Mouse (Mus musculus) midbrain, postnatal 0 days (tissue): Measurements from ENCODE around the gene Gm13271. TPM values are rescaled to one million over a fixed set of nuclear protein-coding genes. Genes with fewer than 3 reads are reported as not detected.
"Not testable (repeated sequence)": the region's sequence is repeated elsewhere in the genome, so short reads cannot be mapped to it uniquely, and the experiment has no call there.

Experiments
- ATAC-seq: fragments of 200-750 bp; cut with Nextera tagmentation; 2 replicates; pipeline ENCODE4 v1.8.0; 2017; ENCODE audit warnings: moderate number of reproducible peaks, mild to moderate bottlenecking, moderate TSS enrichment, moderate library complexity; ENCODE audit not compliant: low FRiP score
- DNase-seq: peaks from one replicate; pipeline ENCODE4 v3.0.0-alpha.2; 2015; ENCODE audit warnings: low spot score
- H3K27ac ChIP-seq: fragments of 300-500 bp; sonication (generic); 2 replicates; pipeline ENCODE4 v1.5.1; 2014; ENCODE audit warnings: low read depth, mild to moderate bottlenecking, low read length, mixed read lengths
- H3K27me3 ChIP-seq: fragments of 300-500 bp; sonication (generic); 2 replicates; pipeline ENCODE4 v1.6.1; 2014; ENCODE audit warnings: low read length, control low read depth, mixed read lengths; ENCODE audit not compliant: insufficient read depth
- H3K36me3 ChIP-seq: fragments of 300-500 bp; sonication (generic); 2 replicates; pipeline ENCODE4 v1.6.1; 2014; ENCODE audit warnings: low read length, control low read depth, mixed read lengths; ENCODE audit not compliant: insufficient read depth
- H3K4me1 ChIP-seq: fragments of 300-500 bp; sonication (generic); 2 replicates; pipeline ENCODE4 v1.6.1; 2014; ENCODE audit warnings: mild to moderate bottlenecking, control low read depth, antibody characterized with exemption, low read length, mixed read lengths; ENCODE audit not compliant: insufficient read depth
- H3K4me2 ChIP-seq: fragments of 300-500 bp; sonication (generic); 2 replicates; pipeline ENCODE4 v1.6.1; 2014; ENCODE audit warnings: low read depth, mild to moderate bottlenecking, low read length, mixed read lengths; ENCODE audit not compliant: poor library complexity, severe bottlenecking
- H3K4me3 ChIP-seq: fragments of 300-500 bp; sonication (generic); 2 replicates; pipeline ENCODE4 v1.5.1; 2014; ENCODE audit warnings: low read depth, mild to moderate bottlenecking, low read length, moderate library complexity
- H3K9ac ChIP-seq: fragments of 300-500 bp; sonication (generic); replicated peaks from 2 replicates; pipeline ENCODE4 v1.6.1; 2014; ENCODE audit warnings: mild to moderate bottlenecking, low read length, moderate library complexity, mixed read lengths; ENCODE audit not compliant: poor library complexity, severe bottlenecking
- H3K9me3 ChIP-seq: fragments of 300-500 bp; sonication (generic); 2 replicates; pipeline ENCODE4 v1.6.1; 2016; ENCODE audit warnings: low read length, control low read depth
- CTCF ChIP-seq: IDR thresholded peaks from 2 replicates; pipeline ENCODE4 v1.5.1; 2016; ENCODE audit warnings: antibody characterized with exemption, mild to moderate bottlenecking
- WGBS: fragments of 180-500 bp; shearing (Covaris S2); extraction: QIAGEN DNeasy Blood & Tissue Kit; methylation state at CpG from one replicate; pipeline ENCODE4 v1.1.7; 2014; 5-methylcytosine and 5-hydroxymethylcytosine counted together
- polyA plus RNA-seq: library from polyadenylated mRNA; unstranded; fragments of >200 nt; fragmentation: Nextera tagmentation; extraction: Ambion mirVana; gene quantifications from 2 replicates; pipeline ENCODE4 v1.2.1, GENCODE M21; 2015
- total RNA-seq: library from RNA; depleted of rRNA; stranded (reverse); fragments of >200 nt; gene quantifications from 2 replicates; pipeline ENCODE4 v1.2.3, GENCODE M21; 2014

The Gm13271 gene
- total and polyA plus RNA-seq, 2 experiments from 2014 or later: not detected

GRCm38 (mm10) chr4:88782335-88782734, 27.7 kb downstream of the Gm13271 start:
- DNase-seq, H3K27me3 ChIP-seq, H3K9ac ChIP-seq, H3K36me3 ChIP-seq, H3K9me3 ChIP-seq, H3K4me1 ChIP-seq, H3K27ac ChIP-seq, H3K4me3 ChIP-seq, H3K4me2 ChIP-seq, ATAC-seq: not testable (repeated sequence)
- WGBS: no CpG with 5 or more reads among the region's 31 CpGs
- TF ChIP-seq CTCF: 0 out of 2 replicates have a peak, but pooled peaks have one; percentile 12

- H3K36me3 ChIP-seq, H3K27me3 ChIP-seq, H3K9me3 ChIP-seq, H3K4me3 ChIP-seq, H3K4me1 ChIP-seq, H3K9ac ChIP-seq, ATAC-seq, H3K4me2 ChIP-seq, DNase-seq, H3K27ac ChIP-seq: not testable (repeated sequence)
- no CpG with 5 or more reads among the region's 27 CpGs for WGBS
Measured at GRCm38 (mm10) chr4:88785409-88785808, 30.7 kb downstream of the Gm13271 start, which contains the start of gene Gm13276. TSS of gene Gm13276 (plus strand) at chr4:88785709.

- H3K4me3 ChIP-seq, H3K36me3 ChIP-seq, H3K4me2 ChIP-seq, H3K9me3 ChIP-seq, H3K27me3 ChIP-seq, H3K4me1 ChIP-seq, ATAC-seq, DNase-seq, H3K9ac ChIP-seq, H3K27ac ChIP-seq: not testable (repeated sequence)
- peak; percentile 59 for TF ChIP-seq CTCF
- no CpG with 5 or more reads among the region's 28 CpGs for WGBS
Measured at GRCm38 (mm10) chr4:88788402-88788801, 33.7 kb downstream of the Gm13271 start, which contains the start of gene Gm13277. TSS of gene Gm13277 (plus strand) at chr4:88788632.

- ATAC-seq: not testable (repeated sequence)
- no CpG with 5 or more reads among the region's 28 CpGs for WGBS
Measured at GRCm38 (mm10) chr4:88791250-88791649, 36.6 kb downstream of the Gm13271 start, which contains the start of gene Gm13278. TSS of gene Gm13278 (plus strand) at chr4:88791550.

GRCm38 (mm10) chr4:88793936-88794675, 39.4 kb downstream of the Gm13271 start, which contains the start of gene Gm13275:
TSS of gene Gm13275 (plus strand) at chr4:88794487.
- H3K4me3 ChIP-seq, H3K9ac ChIP-seq, H3K36me3 ChIP-seq, DNase-seq, H3K27me3 ChIP-seq, H3K4me1 ChIP-seq, ATAC-seq, H3K27ac ChIP-seq, H3K9me3 ChIP-seq, H3K4me2 ChIP-seq: not testable (repeated sequence)
- peak; percentile 39 for TF ChIP-seq CTCF
- WGBS: 0% methylated on average over 8 of the region's 52 CpGs

More at GRCm38 (mm10) chr4:88791250-88791649, 36.6 kb downstream of the Gm13271 start, which contains the start of gene Gm13278:
- H3K36me3 ChIP-seq, H3K9me3 ChIP-seq, H3K4me2 ChIP-seq, H3K4me3 ChIP-seq, H3K27ac ChIP-seq, H3K9ac ChIP-seq, DNase-seq, H3K27me3 ChIP-seq, H3K4me1 ChIP-seq: not testable (repeated sequence)

GRCm38 (mm10) chr4:88797097-88797496, 42.4 kb downstream of the Gm13271 start, which contains the start of gene Gm13279:
TSS of gene Gm13279 (plus strand) at chr4:88797397.
- DNase-seq, H3K27me3 ChIP-seq, H3K9me3 ChIP-seq, H3K4me1 ChIP-seq, H3K9ac ChIP-seq, H3K27ac ChIP-seq, ATAC-seq, H3K36me3 ChIP-seq, H3K4me2 ChIP-seq, H3K4me3 ChIP-seq: not testable (repeated sequence)
- no CpG with 5 or more reads among the region's 28 CpGs for WGBS

- not testable (repeated sequence) for H3K4me3 ChIP-seq, H3K9me3 ChIP-seq, H3K27ac ChIP-seq, DNase-seq, ATAC-seq, H3K4me2 ChIP-seq, H3K4me1 ChIP-seq, H3K36me3 ChIP-seq, H3K9ac ChIP-seq, H3K27me3 ChIP-seq
- 17% methylated on average over 3 of the region's 7 CpGs for WGBS
Measured at GRCm38 (mm10) chr4:88799365-88799764, 44.7 kb downstream of the Gm13271 start, which contains the start of gene Gm13285. TSS of gene Gm13285 (plus strand) at chr4:88799665.

- H3K36me3 ChIP-seq, H3K4me1 ChIP-seq, H3K4me2 ChIP-seq, H3K27me3 ChIP-seq, ATAC-seq, H3K4me3 ChIP-seq, H3K27ac ChIP-seq, H3K9me3 ChIP-seq, DNase-seq, H3K9ac ChIP-seq: not testable (repeated sequence)
- WGBS: no CpG with 5 or more reads among the region's 29 CpGs
Measured at GRCm38 (mm10) chr4:88802954-88803353, 48.3 kb downstream of the Gm13271 start, which contains the start of gene Gm13287. TSS of gene Gm13287 (plus strand) at chr4:88803254.
